Mouse (Mus musculus): ENCODE results near the gene Lzts2. TPM values are rescaled to one million over a fixed set of nuclear protein-coding genes. Genes with fewer than 3 reads are reported as not detected.

Lzts2 gene
- total RNA-seq, 2 experiments from 2014 or later = 39.9 to 43.2 TPM

GRCm38 (mm10) chr19:44999647-45000046 is 14.6 kb upstream of the Lzts2 start:
- DNase-seq (ENCODE audit: low spot score in 2 of 2) = no peak

- no peak for DNase-seq (ENCODE audit: low spot score in 2 of 2)
Measured at GRCm38 (mm10) chr19:45002301-45002700, 11.9 kb upstream of the Lzts2 start.

DNA sequence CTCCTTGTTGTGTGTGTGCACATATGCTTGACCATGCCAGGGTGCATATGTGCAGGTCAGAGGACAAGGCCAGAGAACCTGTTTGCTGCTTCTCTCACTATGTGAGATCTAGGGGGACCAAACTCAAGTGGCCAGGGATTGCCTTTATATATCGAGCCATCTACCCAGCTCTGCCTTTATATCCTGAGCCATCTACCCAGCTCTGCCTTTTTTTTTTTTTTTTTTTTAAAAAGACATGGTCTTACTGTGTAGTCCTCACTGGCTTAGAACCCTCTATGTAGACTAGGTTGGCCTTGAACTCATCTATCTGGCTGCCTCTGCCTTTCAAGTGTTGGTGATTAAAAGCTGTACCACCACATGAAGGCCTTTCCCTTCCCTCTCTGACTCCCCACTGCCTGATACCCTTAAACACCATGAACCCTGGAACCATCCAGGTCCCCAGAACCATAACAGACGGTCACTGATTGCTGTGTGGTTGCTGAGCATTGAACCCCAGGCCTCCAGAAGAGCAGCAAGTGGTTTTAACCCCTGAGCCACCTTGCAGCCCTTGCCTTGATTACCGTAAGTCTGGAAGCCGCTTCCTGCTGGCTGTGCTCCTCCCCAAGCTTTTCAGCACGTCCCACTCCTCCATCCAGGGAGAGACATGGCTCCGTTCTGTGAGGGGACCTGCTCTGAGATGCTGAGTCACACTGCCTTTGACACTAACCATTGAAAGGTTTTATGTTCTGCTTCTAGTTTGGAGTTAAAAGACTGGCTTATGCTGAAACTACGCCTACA is 10.3 kb upstream of the Lzts2 start:
- no peak for DNase-seq (ENCODE audit: low spot score in 2 of 2)

DNA sequence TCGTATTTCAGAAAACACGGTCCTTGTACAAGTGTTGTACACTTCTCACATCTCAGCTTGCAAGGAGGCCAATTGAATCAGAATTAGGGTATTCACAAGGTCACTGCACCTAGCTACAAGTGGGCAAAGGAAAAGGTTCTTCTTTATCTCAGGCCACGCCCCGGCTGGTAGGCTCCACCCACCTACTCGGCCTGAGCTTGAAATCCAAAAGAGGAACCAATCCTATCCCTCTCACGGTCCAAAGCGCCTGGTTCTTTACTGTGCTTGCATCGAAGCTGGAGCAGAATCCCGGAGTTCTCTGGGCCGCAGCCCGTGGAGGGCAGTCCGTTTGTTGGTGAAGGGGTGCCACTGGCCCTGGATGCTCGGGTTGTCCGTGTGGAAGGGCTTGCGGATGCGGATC is 8.8 kb upstream of the Lzts2 start, which contains the start of gene Twnk:
Gene Twnk, plus strand, starts transcription at position 220 of the 400 bp plus-strand sequence.
- DNase-seq (ENCODE audit: low spot score in 2 of 2) = no peak

GRCm38 (mm10) chr19:45005957-45006712 is 8.1 kb upstream of the Lzts2 start, which contains the start of gene Mrpl43:
Gene Mrpl43 (minus strand): TSS chr19:45006442.
- DNase-seq (ENCODE audit: low spot score in 2 of 2) = peak; percentile 98

DNA sequence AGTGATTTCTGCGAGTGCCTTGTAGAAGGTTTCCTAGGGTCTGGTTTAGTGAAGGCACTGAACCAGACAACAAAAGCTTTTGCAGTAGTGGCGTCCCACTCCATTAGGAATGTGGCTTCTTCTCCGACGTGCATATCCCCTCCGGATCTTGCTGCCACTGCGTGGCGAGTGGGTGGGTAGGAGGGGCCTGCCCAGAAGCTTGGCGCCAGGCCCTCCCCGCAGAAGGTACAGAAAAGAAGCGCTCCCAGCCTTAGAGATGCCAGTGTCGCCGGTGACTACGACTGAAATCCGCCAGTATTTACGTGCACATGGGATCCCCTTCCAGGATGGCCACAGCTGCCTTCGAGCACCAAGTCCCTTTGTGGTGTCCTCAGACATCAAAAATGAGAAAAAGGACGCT is 7.2 kb upstream of the Lzts2 start:
- no peak for DNase-seq (ENCODE audit: low spot score in 2 of 2)

DNA sequence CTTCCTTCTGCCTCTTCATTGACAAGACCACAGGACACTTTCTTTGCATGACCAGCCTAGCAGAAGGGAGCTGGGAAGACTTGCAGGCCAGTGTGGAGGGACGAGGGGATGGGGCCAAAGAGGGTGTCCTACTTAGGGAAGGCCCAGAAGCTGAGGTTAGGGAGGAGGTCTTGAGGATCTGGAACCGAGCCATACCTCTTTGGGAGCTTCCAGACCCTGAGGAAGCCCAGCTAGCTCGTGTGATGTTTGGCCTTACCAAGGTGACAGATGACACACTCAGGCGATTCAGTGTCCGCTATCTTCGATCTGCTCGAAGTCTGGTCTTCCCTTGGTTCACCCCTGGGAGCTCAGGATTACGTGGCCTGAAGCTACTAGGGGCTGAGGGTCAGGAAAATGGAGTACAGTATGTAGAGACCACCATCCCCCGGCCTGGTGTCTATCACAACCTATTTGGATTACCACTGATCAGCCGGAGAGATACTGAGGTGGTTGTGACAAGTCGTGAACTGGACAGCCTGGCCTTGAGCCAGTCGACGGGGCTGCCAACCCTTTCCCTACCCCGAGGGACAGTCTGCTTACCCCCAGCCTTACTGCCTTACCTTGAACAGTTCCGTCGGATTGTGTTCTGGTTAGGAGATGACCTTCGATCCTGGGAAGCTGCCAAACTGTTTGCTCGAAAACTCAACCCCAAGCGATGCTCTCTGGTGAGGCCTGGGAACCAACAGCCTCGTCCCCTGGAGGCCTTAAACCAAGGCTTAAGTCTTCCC is 6.6 kb upstream of the Lzts2 start:
- no peak for DNase-seq (ENCODE audit: low spot score in 2 of 2)

DNA sequence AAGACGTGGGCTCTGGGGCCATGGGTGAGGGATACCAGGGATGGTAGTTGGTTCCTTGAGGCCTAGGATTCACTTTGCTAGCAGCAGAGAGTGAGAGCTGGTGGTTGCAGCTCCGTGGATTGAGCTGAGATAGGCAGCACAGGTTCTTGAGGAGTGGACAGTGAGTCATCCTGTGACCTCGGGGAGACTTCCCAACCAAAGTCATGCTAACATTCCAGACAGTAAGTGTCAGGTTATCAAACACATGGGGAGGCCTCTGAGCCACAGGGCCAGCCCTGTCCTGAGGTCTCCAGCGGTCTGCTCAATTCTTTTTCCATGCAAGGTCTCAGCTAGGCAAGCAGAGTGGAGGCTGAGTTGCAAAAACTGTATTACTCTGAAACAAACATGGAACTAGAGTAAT is 3.6 kb upstream of the Lzts2 start:
- no peak for DNase-seq (ENCODE audit: low spot score in 2 of 2)

DNA sequence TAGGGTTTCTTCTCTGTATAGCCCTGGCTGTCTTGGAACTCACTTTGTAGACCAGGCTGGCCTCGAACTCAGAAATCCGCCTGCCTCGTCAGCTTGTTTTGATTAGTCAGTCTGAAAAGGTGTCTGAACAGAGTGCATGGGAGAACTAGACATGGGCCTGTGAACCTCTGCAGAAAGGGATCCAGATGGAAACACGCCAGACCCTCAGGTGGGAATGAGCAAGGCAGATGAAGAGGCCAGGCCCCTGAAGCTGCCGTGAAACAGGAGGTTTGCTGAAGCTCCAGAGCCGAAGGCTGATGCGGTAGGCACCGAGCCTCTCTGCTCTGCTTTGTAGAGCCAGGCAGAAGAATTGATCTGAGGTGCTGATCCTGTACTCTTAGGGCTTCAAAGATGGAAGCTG is 2.0 kb upstream of the Lzts2 start:
- DNase-seq (ENCODE audit: low spot score in 2 of 2) = no peak

- no peak for DNase-seq (ENCODE audit: low spot score in 2 of 2)
Measured at GRCm38 (mm10) chr19:45012636-45013035, 1.6 kb upstream of the Lzts2 start.

- DNase-seq (ENCODE audit: low spot score in 2 of 2) = no peak
Measured at GRCm38 (mm10) chr19:45013581-45014225, 511 bp upstream of the Lzts2 start.

GRCm38 (mm10) chr19:45014981-45015402 is 778 bp downstream of the Lzts2 start:
- DNase-seq (ENCODE audit: low spot score in 2 of 2) = peak in 1 of 2 experiments; percentile 36

GRCm38 (mm10) chr19:45015518-45016281 is 1.5 kb downstream of the Lzts2 start:
- peak; percentile 33 to 53 for DNase-seq (ENCODE audit: low spot score in 2 of 2)

GRCm38 (mm10) chr19:45016341-45017215 is 2.4 kb downstream of the Lzts2 start:
- peak; percentile 62 to 69 for DNase-seq (ENCODE audit: low spot score in 2 of 2)

DNA sequence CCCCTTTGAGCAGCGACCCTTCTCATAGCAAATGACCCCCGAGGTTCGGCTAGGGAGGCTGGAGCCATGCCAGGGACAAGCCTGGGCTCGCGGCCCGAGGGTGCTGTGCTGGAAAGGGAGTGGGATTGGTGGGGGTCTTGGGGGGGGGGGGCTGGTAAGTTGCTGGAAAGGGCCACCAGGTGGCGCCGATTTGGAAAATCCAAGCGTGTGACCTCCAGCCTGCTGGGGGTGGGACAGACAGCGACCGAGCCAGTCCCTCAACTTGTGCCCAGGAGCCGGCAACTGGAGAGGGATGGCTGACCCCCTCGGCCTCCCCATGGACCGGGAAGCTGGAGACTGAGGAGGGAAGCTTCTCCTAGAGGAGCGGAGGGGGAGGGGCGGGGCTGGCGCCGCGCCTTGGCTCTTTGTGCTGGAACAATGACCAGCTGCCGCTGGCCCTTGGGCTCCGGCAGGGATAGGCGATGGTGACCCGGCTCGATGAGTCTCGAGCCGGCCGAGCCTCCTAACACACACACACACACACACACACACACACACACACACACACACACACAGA is 3.1 kb downstream of the Lzts2 start:
- peak; percentile 65 to 69 for DNase-seq (ENCODE audit: low spot score in 2 of 2)

DNA sequence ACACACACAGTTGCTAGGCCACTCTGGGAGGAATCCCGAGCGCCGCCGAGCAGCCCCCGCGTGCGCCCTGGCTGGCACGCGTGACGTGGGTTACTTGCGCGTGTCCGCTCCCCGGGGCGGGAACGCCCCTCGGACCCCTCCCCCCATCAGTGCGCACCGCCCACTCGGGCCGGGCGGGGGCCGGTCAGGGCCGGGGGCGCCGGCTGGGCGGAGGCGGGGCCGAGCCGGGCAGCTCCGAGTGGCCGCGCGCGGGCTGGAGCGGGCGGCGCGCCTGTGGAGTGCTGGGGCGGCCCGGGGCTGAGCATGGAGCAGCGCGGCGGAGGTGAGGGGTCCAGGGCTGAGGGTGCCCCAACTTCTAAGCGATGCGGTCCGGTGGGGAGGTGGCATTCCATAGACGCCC is 3.7 kb downstream of the Lzts2 start:
- DNase-seq (ENCODE audit: low spot score in 2 of 2) = peak; percentile 70 to 80

GRCm38 (mm10) chr19:45018351-45018831 is 4.2 kb downstream of the Lzts2 start:
- DNase-seq (ENCODE audit: low spot score in 2 of 2) = no peak

DNA sequence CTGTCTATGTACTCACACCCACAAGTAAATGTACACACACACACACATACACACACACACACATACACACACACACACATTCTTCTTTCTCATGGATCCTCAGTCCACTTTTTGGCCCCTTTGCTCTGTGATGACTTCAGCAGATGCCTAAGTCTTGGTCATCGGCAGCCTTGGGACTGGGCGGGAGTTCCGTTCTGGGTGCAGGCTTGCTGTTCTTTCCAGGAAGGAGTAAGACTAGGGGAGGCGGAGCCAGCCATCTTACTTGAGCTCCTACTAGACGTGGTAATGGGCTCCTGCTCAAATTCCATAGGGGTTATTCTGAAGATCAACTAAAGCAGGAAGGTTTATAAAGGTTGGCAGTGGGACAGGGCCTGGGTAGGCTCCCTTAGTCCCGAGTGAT is 6.1 kb downstream of the Lzts2 start:
- DNase-seq (ENCODE audit: low spot score in 2 of 2) = no peak

GRCm38 (mm10) chr19:45021362-45021761 is 7.1 kb downstream of the Lzts2 start:
- DNase-seq (ENCODE audit: low spot score in 2 of 2) = no peak

All from left cerebral cortex, adult 18-20 months (tissue).